Mouse (Mus musculus) liver (tissue): ENCODE results near the gene Rexo2.
"Not testable (repeated sequence)": the region's sequence is repeated elsewhere in the genome, so short reads cannot be mapped to it uniquely, and the experiment has no call there.

Experiments
- DNase-seq: peaks from one replicate; pipeline ENCODE4 v3.0.0-alpha.2; 2020; ENCODE audit warnings: mixed read lengths

Gene Rexo2

DNA sequence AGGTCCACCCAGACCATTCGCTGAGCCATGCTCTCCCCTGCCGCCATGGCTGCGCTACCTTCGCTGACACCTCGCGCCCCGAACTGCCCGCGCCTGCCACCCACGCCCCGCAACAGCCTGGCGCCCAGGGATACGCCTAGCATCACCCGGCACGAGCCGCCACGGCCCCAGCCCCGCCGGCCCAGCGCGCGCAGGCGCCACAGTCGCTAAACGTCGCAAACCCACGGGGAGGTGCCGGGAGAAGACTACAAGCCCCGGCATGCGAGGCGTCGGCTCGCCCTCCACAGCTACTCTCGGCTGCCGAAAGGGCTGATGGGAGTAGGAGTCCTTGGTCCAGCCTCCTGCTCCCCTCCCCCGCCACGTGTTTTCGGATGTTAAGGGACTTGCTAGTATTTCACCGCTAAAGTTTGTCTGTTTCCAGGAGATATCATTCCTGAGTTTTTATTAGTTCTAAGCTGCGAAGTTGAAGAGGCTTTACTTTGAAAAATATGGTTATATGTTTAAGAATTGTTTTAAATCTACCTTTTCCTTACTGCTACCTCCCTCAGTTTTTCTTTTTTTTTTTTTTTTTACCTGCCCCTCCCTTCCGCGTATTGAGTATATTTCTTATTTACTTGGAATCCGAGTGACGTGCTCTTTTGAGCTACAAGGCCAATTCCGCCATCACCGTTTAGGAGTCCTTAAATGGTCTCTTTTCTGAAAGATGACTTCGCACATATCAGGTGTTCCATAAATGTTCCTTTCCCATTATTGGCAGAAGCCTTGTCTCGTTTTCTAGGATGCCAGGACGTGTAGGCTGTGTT, at the start of gene Rexo2:
Gene Rexo2, minus strand, starts transcription at position 213 of the 803 bp plus-strand sequence.
- peak; percentile 95 for DNase-seq

DNA sequence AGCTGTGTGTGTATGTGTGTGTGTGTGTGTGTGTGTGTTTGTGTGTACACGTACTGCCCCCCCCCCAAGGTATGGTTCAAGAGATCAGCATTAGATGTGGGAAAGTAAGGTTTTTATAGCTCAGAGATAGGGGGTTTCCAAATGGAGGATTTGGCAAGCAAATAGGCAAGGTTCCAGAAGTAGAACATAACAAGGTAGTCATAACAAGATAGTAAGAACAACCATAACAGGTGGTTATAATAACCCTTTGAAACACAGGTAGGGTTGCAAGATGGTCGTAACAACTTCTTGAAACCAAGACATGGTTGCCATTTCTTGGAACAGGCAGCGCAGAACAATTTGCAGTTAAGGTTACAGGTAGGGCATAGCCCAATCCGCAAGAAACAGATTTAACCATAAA, 46.1 kb upstream of the Rexo2 start:
- DNase-seq, result no peak

DNA sequence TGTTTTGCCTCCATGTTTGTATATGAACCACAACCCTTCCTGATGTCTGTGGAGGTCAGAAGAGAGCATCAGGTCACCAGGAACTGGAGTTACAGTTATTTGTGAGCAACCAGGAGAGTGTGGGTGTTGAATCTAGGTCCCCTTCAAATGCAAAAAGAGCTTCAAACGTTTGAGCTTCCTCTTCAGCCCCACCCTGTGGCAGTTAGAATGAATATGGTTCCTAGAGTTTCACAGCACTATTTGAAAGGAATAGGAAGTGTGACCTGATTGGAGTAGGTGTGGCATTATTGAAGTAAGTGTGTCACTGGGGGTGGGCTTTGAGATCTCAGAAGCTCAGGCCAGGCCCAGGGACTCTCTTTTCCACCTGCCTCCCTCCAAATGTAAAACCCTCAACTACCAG, 45.1 kb upstream of the Rexo2 start:
- DNase-seq, result no peak

DNA sequence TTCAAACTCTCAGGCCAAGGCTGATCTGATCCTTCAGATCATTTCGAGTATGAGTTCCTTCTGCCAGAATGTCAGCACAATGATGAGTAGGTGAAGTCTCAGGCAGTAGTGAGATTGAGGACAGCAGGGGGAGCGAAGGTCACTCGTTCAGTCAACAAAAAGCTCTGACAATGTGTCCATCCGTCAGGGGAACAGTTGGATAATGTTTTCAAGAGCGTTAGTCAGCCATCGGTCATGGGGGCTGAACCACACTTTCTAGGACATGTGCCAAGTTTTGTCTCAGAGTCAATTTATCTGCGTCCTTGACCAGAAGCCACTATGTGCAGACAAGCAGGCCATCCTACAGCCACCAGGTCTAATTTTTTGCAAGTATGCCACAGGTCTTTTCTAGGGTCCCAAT, 40.0 kb upstream of the Rexo2 start:
- DNase-seq, result not testable (repeated sequence)

DNA sequence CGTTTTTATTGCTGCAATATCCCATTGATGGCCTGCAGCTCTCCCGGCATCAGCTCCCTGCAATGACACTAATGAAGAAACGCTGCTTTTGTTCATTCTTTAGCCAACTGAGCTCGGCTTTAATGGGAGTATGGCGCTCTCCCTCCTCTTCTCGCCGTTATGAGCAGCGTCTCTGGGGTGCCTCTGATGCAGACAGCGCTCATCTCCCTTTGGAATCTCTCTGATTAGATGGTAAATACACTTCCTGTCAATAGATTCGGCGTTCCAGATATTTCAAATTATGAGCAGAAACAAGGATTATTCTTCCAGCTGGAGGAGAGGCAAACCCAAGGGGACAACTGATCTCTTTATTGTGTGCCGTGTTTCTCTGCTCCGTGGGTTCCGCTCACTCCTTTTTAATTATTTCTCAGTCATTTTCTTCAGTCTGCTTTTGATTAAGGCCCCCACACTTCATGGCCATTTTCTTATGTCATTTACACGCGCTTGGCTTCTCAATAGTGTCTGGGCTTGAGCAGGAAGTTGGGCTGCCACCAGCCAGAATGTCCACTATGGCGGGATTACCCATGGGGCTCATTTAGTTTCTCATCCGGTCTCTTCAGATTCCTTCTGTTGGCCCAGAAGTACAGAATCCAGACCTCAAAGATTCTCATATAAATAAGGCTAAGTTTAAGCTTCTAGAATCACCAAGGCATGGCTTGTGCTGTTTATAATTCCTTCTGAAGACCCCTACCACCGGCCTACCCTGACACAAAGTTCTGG, 37.1 kb upstream of the Rexo2 start:
- no peak for DNase-seq

DNA sequence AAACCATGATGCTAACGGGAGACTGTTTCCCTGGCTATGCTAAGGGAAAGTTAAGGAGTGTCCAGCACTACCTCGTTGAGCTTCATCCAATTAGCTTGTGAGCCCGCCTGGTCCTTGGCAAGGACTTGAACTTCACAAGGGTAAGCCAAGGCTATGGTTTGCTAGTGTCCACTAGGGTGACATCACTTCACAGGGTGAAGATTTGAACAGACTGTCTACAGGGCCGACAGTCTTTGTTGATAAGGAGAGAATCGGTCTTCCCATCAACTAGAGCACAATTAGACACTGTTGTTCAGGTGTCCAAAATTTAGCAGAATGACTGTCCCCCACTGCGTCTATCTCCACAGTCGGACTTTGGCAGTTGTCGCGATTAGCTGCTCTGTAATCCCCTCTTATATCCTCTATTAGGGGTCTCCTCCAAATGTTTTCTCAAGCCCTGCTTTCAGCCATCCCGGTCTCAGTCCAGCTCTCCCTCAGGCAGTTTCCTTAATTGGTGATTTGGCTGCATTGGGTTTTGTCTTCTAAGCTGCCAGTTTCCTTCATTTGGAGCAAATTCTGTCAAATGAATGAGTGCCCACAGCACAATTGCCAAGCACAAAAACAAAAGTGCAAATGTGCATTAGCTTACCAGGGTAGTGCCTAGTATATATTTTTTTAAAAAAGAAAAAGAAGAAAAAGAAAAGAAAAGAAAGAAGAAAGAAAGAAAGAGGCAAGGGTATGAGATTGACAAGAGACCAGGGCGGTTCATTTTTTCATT, 36.4 kb upstream of the Rexo2 start:
- DNase-seq, result no peak

DNA sequence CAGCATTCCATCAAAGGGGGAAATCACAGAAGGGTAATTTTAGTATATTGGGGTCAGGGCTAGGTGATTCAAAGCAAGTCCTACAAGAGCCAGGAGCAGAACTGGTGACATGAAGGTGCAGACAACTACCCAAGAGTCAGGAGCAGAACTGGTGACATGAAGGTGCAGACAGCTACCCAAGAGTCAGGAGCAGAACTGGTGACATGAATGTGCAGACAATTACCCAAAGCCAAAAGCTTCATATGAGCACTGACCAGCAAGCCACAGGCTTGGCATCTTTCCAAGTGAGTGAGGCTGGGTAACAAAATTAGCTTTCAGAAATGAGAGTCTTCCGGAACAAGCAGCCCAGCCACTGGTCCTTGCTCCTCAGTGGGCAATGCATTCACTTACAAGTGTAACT, 34.9 kb upstream of the Rexo2 start:
- no peak for DNase-seq

DNA sequence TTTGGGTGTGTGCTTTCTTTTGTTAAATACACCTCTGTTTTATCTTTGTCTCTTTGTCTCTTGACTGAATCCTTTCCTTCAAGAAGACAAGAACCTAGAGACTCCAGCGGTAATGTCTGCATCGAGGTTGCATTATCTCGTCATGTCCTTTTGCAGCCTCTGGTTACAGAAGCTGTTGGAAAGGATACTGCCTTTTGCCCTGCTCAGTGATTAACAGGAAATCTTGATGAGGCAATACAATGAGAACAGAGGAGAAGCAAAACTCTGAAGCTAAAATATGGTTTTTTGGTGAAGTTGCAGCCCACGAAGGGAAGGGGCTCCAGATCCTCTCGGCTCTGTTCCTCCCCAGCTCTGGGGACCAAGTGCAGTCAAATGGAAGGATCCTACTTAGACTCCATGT, 29.7 kb upstream of the Rexo2 start:
- no peak for DNase-seq

DNA sequence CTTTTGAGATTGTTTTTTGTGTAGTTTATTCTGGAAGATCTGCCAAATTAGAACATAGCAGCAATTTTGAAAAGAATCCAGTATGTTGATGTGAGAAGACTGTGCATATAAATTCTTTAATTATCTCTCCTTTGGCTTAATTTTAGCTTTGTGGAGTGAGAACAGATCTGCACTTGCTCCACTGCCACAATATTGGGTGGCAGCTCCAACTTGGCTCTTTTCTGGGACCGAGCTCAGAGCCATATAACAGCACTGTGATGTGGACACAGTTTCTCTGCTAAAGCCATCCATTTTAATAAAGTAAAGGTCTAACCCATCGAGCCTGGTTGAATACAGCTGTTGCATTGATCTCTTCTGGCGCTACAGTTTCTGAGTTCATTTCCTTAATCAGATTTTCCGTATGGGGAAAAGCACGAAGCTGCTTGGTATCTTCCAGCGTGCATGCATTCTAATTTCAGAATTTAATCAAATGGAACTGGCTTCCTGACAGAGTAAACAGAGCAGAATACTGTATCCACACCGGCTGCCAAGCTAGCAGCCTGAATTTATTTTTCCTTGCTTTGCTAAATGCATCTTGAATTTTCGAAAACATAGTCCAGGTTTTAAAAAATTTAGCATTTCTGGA, 24.4 kb upstream of the Rexo2 start:
- no peak for DNase-seq

DNA sequence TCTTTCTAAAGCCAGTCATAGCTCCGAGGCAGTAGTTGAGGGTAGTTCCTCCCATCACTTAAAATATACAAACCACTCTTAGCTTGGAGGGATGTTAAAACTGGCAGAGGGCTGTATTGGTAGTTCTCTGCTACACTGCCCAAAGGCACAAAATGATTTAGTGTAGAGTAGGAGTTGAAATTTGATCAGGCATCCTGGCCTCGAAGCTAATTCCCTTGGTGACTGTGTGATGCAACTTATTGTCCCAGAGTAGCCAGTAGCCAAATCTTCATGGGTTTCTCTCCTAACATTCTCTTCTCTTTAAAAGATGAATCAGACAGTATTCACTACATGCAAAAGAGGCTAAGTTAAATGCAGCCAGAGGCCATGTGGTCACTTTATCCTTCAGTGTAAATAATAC, 22.6 kb upstream of the Rexo2 start:
- DNase-seq, result no peak

DNA sequence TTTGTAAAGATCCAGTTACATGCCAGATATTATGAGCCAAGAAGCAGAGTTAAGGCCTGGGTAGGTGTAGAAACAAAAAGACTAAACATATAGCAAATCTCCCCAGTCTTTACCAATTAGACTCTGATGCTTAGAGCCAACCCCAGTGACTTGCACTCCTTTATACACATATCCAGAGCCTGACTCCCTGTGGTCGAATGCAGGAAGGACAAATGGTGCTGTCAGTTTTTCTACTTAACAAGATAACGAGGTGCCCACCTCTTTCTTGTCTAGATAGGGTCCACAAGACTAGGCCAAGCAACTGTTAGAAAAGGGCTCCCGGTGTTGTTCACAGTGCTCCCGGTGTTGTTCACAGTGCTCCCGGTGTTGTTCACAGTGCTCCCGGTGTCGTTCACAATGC, 20.8 kb upstream of the Rexo2 start:
- no peak for DNase-seq

DNA sequence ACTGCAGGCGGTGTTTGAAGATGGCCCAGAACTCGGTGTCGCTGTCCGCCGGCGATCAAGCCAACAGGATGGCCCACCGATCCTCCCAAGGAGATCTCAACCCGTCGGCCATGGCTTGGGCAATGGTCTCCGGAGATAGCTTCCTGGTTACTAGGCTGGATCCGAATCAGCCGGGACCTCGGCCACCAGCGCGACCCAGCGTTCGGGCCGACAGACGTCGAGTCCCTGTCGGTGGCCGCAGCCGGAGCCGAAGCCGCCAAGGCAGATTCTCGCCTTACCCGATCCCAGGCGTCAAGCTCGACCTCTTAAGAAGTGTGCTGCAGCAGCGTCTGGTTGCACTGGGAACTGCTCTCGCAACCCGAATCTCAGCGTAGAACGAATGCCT, 15.1 kb upstream of the Rexo2 start:
- DNase-seq, result peak; percentile 53

DNA sequence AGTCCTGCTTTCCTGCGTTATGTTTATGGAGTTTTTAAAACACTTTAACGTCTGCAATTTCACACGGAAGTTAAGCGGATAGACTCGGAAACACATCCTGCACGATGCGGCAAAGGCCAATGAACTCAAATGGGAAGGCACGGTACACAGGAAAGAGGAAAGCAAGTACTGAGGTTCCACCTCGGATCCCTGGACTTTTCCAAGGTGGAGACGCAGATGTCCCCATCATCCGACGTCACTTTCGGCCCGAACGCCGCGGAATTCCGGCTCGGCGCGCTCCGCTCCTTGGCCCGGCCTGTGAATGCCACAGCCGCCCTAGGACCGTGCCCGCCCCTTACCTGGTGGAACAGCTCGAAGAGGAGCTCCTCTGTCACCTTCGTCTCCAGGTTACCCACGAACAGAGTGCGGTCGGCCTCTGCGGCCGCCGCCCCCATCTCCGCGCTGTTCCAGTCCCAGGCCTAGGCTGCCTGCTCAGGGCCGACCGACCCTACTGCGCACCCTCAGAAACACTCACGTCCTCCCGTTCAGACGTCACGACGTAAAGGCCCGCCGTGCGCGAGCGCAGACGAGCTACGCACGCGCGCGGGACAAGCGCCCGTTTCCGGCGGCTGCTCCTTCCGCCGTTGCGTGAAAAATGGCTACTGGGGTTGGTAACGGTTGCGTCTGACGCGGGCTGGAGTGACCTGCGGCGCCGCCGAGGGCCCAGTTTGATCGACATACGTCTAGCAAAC, 14.6 kb upstream of the Rexo2 start, which contains the start of the genes Rbm7 and Gm5617:
Gene Rbm7, minus strand, starts transcription at position 483 of the 731 bp plus-strand sequence.
Gene Gm5617, plus strand, starts transcription at position 626 of the 731 bp plus-strand sequence.
- peak; percentile 94 for DNase-seq

DNA sequence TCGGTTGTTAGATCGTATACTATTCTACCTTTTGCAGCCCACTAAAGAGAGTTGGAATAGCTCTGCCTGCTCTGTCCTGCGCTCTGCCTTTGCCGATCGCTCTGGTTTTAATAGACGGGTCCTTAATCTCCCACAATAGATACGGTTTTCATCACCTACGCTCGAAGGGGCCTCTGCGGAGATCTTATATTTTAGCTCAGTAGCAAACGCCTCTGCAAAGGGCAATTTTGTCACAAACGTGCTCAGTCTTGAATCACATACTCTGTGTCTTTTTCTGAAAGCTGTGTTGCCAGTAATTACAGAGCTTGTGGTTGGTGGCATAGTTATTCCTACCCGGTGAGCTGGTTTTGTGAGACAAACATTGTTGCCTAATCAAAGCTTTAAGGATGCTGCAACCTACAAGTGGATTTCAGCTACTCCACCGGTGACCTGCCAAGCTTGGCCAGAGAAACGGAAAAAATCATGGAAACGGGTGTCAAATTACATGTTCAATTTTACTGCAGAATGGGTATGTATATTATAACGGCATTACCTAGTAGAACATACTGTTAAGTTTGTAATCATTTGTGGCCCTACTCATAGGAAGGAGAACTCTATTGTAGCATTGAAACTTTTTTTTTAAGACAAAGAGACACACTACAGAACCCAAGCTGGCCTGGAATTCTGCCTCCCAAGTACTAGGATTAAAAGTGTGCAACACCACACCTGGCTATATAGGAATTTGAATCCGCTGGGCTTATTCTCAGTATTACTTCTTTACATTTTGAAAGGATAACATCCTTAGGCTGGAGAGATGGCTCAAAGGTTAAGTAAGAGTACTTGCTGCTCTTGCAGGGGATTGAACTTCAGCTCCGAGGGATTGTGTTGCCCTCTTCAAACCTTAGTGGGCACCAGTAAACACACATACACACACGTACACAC, 1.1 kb upstream of the Rexo2 start:
- no peak for DNase-seq

DNA sequence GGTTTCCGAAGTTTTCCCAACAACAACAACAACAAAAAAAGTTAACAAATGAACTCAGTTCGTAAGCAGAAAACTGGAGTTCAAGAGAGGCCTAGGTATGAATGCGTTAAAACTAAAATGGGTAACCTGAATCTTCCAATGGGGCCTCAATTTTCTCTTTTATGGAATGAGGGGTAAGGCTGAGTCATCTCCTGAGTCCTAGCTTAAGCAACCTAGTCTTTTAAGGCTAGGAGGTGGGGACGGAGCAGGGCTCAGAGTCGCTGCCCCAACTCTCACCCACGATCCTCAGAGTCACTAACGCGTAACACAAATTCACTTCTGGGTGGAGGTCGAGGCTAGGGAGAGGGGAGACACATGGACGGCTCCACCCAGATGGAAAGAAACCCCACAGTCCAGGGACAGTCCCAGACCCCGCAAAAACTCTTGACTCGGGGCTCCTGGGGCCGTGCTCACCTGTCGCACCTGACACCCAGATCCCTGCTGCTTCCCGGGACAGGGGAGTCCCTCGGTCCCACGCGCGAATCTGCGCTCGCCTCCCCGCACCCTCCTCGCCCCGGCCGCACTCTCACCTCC, 499 bp downstream of the Rexo2 start:
- peak; percentile 24 for DNase-seq

DNA sequence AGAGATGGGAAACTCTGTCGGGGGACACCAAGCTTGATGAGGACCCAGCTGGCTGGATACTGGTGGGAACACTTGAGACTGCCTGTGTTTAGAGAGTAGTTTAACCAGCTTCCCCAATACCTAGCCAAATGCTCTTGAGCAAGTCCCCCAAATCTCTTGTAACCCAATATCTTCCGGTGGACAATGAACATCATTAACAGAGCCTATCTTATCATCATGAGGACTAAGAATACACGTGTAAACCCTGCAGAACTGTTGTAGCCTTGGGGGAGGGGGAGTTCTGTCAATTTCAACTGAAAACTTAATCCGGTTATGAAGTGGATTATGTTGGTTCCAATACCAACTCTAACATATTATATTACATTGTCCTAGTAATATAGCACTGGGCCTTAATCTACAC, 1.6 kb downstream of the Rexo2 start:
- DNase-seq, result no peak

DNA sequence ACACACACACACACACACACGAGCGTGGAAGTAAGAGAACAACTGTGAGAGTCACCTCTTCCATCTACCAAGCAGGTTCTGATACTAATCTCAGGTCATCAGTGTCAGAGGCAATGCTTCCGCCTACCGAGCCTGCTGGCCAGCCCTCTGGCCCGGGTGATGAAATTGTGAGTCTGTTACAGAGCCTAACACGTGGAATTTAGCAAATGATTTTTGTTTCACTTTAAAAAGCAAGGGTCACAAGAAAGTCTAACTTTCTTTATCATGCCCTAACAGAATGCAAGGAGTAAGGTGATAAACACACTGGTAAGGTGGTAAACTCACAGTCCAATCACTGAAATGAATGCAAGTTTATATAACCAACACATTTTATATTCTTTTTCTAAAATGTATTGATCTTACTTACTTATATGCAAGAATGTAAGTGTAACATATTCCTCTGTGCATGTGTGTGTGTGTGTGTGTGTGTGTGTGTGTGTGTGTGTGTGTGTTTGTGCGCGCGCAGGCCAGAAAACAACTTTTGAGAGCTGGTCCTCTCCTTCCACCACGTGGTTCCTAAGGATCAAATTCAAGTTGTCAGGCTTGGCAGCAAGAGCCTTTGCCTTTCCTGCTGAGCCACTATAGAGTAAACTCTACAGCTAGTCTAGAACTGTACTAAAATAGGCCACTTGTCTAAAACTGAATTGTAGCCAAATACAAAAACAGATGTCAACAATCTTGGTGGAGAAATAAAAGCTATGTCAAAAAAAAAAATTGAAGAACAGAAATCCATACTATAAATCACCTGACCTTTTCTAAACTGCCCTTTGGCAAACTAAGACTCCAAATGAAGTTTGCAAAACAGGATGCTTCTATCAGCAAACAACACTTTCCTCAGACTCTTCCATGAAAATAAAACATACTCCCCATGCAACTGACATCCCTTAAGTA, 3.9 kb downstream of the Rexo2 start:
- DNase-seq, result no peak

DNA sequence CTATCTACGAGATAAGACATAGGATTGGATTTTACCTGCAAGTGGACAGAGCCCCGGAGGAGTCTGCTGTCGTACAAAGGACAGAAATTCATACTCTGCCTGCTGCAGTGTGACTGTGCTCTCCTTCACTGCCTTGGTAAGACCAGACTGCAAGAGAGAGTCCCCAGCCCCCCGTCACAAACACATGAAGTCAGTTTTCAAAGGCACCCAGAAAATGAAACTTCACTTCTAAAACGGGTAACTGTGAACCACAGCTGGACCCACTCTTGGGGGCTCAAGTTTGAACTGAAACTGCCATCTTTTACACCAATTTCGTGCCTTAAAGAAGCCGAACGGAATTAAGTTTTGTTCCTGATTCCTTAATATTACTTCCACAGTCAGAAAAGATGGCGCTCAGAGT, 6.1 kb downstream of the Rexo2 start:
- no peak for DNase-seq

DNA sequence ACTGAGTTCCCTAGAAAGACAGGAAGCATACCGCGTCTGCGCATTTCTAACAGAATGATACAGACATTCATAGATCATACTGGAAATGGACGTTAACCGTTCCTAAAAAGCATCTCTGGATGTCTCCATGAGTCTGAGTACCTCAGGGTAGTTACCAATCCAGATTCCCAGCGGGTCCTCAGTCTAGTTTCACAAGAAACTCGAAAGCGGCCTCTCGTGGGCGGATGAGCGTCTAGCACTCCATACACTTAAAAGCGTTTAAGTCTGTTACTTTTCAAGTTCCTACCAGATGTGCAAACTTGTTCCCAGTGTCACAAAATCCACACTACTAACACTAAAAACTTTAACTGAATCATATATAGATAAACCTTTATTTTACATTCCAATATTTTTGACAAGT, 7.3 kb downstream of the Rexo2 start:
- DNase-seq, result no peak
